Mouse (Mus musculus) stomach, embryonic 15.5 days (tissue): ENCODE results near the gene Szt2. TPM values are rescaled to one million over a fixed set of nuclear protein-coding genes. Genes with fewer than 3 reads are reported as not detected.

Experiments
- ATAC-seq: fragments of 200-750 bp; cut with Nextera tagmentation; 2 replicates; pipeline ENCODE4 v1.8.0; 2017; ENCODE audit warnings: low read depth, moderate number of reproducible peaks, moderate TSS enrichment; ENCODE audit not compliant: insufficient read depth, low FRiP score
- H3K27ac ChIP-seq: fragments of 300-500 bp; sonication (generic); 2 replicates; pipeline ENCODE4 v1.5.1; 2015; ENCODE audit warnings: mild to moderate bottlenecking, inconsistent platforms
- H3K27me3 ChIP-seq: fragments of 300-500 bp; sonication (generic); replicated peaks from 2 replicates; pipeline ENCODE4 v1.6.1; 2015; ENCODE audit warnings: inconsistent platforms
- H3K36me3 ChIP-seq: fragments of 300-500 bp; sonication (generic); 2 replicates; pipeline ENCODE4 v1.6.1; 2015; ENCODE audit warnings: inconsistent platforms
- H3K4me1 ChIP-seq: fragments of 300-500 bp; sonication (generic); 2 replicates; pipeline ENCODE4 v1.6.1; 2015; ENCODE audit warnings: inconsistent platforms
- H3K4me2 ChIP-seq: fragments of 300-500 bp; sonication (generic); 2 replicates; pipeline ENCODE4 v1.6.1; 2015; ENCODE audit warnings: mild to moderate bottlenecking, inconsistent platforms
- H3K4me3 ChIP-seq: fragments of 300-500 bp; sonication (generic); replicated peaks from 2 replicates; pipeline ENCODE4 v1.5.1; 2015; ENCODE audit warnings: inconsistent platforms
- H3K9ac ChIP-seq: fragments of 300-500 bp; sonication (generic); 2 replicates; pipeline ENCODE4 v1.6.1; 2015; ENCODE audit warnings: inconsistent platforms
- H3K9me3 ChIP-seq: fragments of 300-500 bp; sonication (generic); 2 replicates; pipeline ENCODE4 v1.6.1; 2016; ENCODE audit warnings: inconsistent platforms
- WGBS: fragments of 180-500 bp; shearing (Covaris S2); methylation state at CpG from one replicate; pipeline ENCODE4 v1.1.7; 2015; 5-methylcytosine and 5-hydroxymethylcytosine counted together
- polyA plus RNA-seq: library from polyadenylated mRNA; unstranded; fragments of >200 nt; fragmentation: Nextera tagmentation; extraction: Ambion mirVana; gene quantifications from 2 replicates; pipeline ENCODE4 v1.2.1, GENCODE M21; 2015

Gene Szt2
- polyA plus RNA-seq, 1 experiment from 2014 or later: 4.8 TPM

DNA sequence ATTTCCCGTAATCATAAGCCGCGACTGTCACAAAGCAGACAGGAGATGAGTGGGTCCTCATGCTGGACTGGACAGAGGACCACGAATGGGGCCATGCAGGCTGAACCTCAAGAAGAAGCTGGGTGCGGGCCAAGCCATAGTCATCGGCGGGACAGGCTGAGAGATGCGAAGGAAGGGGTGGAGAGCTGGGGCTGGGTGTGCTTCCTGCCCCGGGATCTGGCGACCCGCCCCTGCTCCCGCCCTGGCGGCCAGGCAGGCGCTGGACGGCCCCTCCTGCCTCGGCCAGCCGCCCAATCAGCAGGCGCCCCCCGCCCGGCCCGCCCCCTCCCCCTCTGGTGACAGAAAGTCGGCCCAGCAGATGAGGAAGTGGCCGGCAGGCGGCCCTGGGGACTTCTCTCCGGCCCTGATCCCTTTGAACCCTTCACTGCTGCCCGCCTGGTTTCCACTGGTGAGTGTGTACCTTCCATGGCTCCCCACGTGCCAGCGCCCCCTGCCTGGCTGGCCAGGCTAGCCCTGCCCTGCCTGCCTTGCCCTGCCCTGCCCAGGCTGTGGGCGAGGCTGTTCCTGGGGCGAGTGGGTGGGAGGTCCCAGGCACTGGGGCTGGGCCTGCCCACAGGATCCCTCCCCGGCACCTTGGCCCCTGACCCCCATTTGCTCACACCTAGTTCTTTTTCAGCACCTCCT is 18.8 kb upstream of the Szt2 start, which contains the start of gene Elovl1:
Gene Elovl1, plus strand, starts transcription at position 326 of the 684 bp plus-strand sequence.
- Histone ChIP-seq H3K9ac (peak within 1 kb of the TSS; percentile 61), H3K9me3 (no peaks in the 10 kb centered on the region), H3K4me2 (peak within 1 kb of the TSS; percentile 86), H3K36me3 (peaks cover 15% of the 10 kb centered on the region), H3K4me1 (peaks cover 25% of the 10 kb centered on the region), H3K27ac (peak within 1 kb of the TSS; percentile 90), H3K4me3 (peak within 1 kb of the TSS; percentile 85), H3K27me3 (no peaks in the 10 kb centered on the region)
- 2% methylated on average over 20 of the region's 31 CpGs for WGBS
- ATAC-seq: peak; percentile 96

DNA sequence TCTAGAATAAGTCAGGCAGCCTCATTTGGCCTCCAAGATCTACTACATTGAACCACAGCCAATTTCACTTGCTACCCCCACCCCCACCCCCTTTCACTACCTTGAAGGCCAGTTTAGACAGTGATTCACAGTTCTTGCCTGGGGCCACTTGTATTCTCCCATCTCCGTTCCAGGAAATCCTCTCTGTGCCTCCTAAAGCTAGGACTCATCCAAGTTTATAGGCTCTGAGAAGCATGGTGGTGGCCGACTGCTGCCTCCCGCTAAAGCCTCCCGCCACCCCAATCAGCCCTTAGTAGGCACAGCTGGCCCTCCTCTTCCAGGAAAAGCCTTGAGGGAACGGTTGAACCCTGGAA is 18.3 kb upstream of the Szt2 start:
- peak overlapping the region; percentile 85 for H3K4me3 ChIP-seq
- no peaks in the 10 kb centered on the region for H3K9me3 ChIP-seq
- peak overlapping the region; percentile 61 for H3K9ac ChIP-seq
- peak overlapping the region; percentile 90 for H3K27ac ChIP-seq
- peak overlapping the region; percentile 86 for H3K4me2 ChIP-seq
- peaks cover 25% of the 10 kb centered on the region for H3K4me1 ChIP-seq
- H3K36me3 ChIP-seq: peaks cover 10% of the 10 kb centered on the region
- under 1% methylated on average over 5 of the region's 5 CpGs for WGBS
- no peak; the same call in 1 of the 2 replicates for ATAC-seq
- no peaks in the 10 kb centered on the region for H3K27me3 ChIP-seq

DNA sequence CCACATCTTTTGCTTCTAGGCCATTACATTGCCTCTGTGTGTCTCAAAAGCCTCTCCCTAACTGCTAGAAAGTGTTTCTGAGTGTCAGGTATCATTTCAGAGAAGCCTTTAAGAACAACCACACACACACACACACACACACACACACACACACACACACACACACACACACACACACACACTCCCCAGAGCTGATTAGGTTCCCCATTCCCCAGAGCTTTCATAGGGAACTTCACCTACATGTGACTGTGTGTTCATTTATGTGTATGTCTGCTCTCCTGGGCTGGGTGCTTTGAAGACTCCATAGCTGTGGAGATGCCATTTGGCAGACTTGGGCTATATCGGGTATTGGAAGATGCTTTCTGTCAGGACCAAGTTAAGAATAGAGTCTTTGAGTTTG is 16.3 kb upstream of the Szt2 start:
- Histone ChIP-seq H3K4me2 (no peak overlapping the region), H3K9me3 (no peaks in the 10 kb centered on the region), H3K4me3 (no peak overlapping the region), H3K9ac (no peak overlapping the region), H3K27me3 (no peaks in the 10 kb centered on the region), H3K4me1 (peaks cover 23% of the 10 kb centered on the region), H3K27ac (no peak overlapping the region), H3K36me3 (peaks cover 11% of the 10 kb centered on the region)
- ATAC-seq: no peak
- 93% methylated on average over 1 of the region's 1 CpGs for WGBS

DNA sequence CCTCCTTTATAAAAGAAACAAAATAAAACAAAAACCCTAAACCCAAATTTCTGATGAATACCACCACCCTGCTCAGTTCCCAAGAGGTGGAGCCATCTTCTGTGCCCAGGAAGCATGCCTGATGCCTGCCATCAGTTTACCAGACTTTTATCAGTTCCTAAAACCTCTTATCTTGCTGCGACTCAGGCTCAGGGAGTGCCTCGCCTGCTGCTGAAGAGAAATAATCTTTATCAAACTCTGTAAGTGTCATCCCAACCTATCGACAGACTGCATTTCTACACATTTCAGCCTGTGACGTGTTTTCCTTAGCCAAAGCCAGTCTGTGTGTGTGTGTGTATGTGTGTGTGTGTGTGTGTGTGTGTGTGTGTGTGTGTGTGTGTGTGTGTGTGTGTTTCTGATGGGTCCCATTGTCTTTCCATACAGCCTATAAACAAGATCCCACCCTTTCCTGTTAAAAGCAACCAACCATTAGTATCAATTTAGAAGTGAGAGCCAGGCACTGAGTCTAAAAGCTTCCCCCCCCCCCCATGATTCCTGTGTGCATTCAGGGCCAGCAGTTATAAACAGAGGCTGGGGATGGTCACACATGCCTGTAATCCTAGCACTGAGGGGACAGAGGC is 15.6 kb upstream of the Szt2 start:
- Histone ChIP-seq H3K36me3 (peaks cover 16% of the 10 kb centered on the region), H3K27me3 (no peaks in the 10 kb centered on the region), H3K9me3 (no peaks in the 10 kb centered on the region), H3K4me2 (no peak overlapping the region), H3K27ac (no peak overlapping the region), H3K9ac (no peak overlapping the region), H3K4me3 (no peak overlapping the region), H3K4me1 (peaks cover 17% of the 10 kb centered on the region)
- no peak; the same call in 1 of the 2 replicates for ATAC-seq
- WGBS: 71% methylated on average over 4 of the region's 4 CpGs

DNA sequence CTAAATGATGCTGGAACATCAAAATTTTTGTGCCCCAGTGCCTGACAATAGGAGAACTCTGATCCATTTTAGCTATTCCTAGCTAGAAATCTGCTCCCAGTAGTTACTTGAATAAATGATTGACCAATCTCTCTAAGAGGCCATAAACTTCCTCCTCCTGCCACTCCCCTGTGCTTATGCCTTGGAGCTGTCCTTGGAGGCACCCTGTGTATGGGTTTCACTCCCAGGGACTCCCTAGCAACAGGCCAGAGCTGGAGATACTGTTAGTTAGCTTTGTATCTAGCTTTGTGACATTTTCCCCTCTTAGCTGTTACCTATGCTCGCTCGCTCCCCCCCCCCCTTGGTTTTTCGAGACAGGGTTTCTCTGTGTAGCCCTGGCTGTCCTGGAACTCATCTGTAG is 12.3 kb upstream of the Szt2 start:
- no peak for ATAC-seq
- Histone ChIP-seq H3K36me3 (peaks cover 25% of the 10 kb centered on the region), H3K27ac (no peak overlapping the region), H3K9me3 (no peaks in the 10 kb centered on the region), H3K4me1 (no peaks in the 10 kb centered on the region), H3K4me2 (no peak overlapping the region), H3K27me3 (no peaks in the 10 kb centered on the region), H3K4me3 (no peak overlapping the region), H3K9ac (no peak overlapping the region)
- WGBS: 86% methylated on average over 3 of the region's 3 CpGs

DNA sequence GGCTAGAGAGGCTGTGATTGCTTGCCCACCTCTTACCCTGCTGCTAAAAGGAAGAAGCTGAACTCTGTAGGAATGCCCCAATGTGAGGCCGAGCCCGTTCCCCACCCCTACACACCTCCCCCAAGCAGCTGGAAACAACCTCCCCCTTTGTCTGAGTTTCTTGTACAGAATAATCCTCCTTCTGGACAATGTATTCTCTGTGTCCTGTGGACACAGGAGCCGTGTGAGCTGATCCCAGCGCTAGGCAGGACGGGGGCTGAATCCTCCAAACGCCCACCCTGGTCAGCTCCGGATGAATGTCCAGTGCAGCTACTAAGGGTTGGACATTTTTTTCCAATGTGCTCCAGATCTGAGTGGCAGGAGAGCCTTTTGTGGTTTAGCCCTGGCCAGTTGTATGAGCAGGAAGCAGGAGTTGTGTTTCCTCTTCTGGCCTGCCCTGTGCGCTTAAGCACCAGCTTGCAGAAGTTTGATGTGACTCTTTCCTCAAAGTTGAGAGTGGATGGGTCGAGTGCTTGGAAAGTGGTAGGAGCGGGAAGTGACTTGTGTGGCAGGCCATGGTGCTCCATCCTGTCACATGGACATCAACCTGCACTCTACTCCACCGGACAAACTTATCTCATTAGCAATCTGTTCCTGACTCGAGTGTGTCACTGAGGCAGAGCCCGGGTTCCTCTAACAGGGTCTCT is 8.2 kb upstream of the Szt2 start:
- Histone ChIP-seq H3K27ac (no peak overlapping the region), H3K36me3 (peaks cover 59% of the 10 kb centered on the region), H3K9ac (no peak overlapping the region), H3K4me1 (no peaks in the 10 kb centered on the region), H3K4me2 (no peak overlapping the region), H3K27me3 (no peaks in the 10 kb centered on the region), H3K9me3 (no peaks in the 10 kb centered on the region), H3K4me3 (no peak overlapping the region)
- WGBS: 86% methylated on average over 13 of the region's 13 CpGs
- ATAC-seq: no peak; the same call in 1 of the 2 replicates

DNA sequence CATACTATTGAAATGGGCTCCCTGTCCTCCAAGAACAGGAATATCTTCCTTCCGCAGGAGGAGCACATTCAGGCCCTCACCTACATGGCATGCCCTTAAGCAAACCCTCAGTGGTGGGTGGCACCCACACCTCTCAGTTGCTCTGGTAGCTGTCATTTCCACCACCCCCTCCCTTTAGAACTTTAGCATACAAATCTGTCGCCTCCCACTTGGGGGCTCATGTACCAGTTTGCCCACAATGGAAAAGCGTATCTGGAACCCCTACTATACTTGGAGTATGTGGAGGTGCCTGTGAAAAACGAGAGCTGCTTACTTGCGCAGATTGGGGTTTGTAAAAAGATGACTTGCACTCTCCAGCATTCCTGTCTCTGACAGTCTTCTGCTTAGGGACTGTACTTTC is 7.3 kb upstream of the Szt2 start:
- Histone ChIP-seq H3K27ac (no peak overlapping the region), H3K9me3 (no peaks in the 10 kb centered on the region), H3K9ac (no peak overlapping the region), H3K36me3 (peaks cover 61% of the 10 kb centered on the region), H3K27me3 (no peaks in the 10 kb centered on the region), H3K4me3 (no peak overlapping the region), H3K4me1 (no peaks in the 10 kb centered on the region), H3K4me2 (no peak overlapping the region)
- ATAC-seq: no peak
- WGBS: 89% methylated on average over 5 of the region's 5 CpGs

DNA sequence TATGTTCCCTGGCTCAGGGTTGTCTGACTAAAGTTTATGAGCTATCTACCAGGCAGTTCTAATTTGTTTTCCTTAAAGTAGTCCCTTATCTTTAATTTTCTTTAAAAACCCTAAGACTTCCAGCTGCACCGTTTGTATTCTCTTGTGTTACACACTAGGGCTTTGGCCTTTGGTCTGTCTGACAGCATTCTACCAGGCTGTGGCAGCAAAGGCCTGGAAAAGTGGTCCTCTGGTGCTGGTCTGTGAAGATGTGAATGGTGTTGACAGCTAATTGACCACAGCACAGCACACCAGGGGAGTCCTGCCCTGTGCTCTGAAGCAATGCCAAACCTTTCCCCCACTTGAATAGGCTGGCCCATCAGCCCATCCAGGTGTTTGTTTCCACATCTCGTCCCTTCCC is 6.7 kb upstream of the Szt2 start:
- ATAC-seq: no peak

DNA sequence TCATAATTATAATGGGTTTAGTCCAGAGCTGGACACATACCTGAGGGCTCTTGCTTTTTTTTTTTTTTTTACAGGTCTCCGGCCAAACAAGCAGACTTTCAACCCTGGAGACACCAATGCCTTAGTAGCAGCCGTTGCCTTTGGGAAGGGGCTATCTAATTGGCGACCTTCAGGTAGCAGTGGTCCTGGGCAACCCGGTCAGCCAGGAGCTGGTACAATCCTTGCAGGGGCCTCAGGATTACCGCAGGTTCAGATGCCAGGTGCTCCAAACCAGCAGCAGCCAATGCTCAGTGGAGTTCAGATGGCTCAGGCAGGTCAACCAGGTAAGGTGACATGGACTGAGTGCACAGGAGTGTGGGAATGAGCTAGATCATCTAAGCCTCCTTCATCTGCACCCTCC is 4.5 kb upstream of the Szt2 start:
- Histone ChIP-seq H3K9me3 (no peaks in the 10 kb centered on the region), H3K4me2 (no peak overlapping the region), H3K36me3 (peaks cover 47% of the 10 kb centered on the region), H3K4me3 (no peak overlapping the region), H3K27me3 (no peaks in the 10 kb centered on the region), H3K9ac (no peak overlapping the region), H3K27ac (no peak overlapping the region), H3K4me1 (peaks cover 7% of the 10 kb centered on the region; the same call in 1 of the 2 replicates)
- ATAC-seq: no peak
- 92% methylated on average over 5 of the region's 5 CpGs for WGBS

More for the DNA sequence above, 6.7 kb upstream of the Szt2 start:
- peaks cover 56% of the 10 kb centered on the region for H3K36me3 ChIP-seq
- 78% methylated on average over 2 of the region's 2 CpGs for WGBS
- H3K4me1 ChIP-seq: no peaks in the 10 kb centered on the region
- H3K9ac ChIP-seq: no peak overlapping the region
- no peak overlapping the region for H3K4me2 ChIP-seq
- no peaks in the 10 kb centered on the region for H3K27me3 ChIP-seq
- no peak overlapping the region for H3K4me3 ChIP-seq
- no peaks in the 10 kb centered on the region for H3K9me3 ChIP-seq
- H3K27ac ChIP-seq: no peak overlapping the region

DNA sequence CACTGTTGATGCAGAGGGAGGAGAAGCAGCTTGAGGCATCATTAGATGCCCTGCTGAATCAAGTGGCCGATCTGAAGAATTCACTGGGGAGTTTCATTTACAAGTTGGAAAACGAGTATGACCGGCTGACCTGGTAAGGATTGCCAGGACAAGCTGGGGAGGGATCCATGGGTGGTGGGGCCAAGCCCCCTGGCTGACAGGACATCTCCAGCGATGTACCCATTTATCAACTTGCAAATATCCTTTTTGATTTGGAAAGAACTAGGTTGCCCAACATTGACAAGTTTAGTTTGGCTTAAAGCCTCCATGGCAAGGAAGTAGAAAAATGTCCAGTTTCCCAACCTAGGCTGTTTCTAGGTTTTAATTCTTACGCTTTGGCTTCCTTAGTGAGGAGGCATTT is 1.8 kb upstream of the Szt2 start:
- no peak for ATAC-seq
- Histone ChIP-seq H3K36me3 (peaks cover 33% of the 10 kb centered on the region), H3K4me3 (no peak overlapping the region), H3K27me3 (no peaks in the 10 kb centered on the region), H3K4me1 (peaks cover 13% of the 10 kb centered on the region), H3K9me3 (no peaks in the 10 kb centered on the region), H3K27ac (no peak overlapping the region), H3K9ac (no peak overlapping the region), H3K4me2 (no peak overlapping the region)
- WGBS: 93% methylated on average over 5 of the region's 5 CpGs

DNA sequence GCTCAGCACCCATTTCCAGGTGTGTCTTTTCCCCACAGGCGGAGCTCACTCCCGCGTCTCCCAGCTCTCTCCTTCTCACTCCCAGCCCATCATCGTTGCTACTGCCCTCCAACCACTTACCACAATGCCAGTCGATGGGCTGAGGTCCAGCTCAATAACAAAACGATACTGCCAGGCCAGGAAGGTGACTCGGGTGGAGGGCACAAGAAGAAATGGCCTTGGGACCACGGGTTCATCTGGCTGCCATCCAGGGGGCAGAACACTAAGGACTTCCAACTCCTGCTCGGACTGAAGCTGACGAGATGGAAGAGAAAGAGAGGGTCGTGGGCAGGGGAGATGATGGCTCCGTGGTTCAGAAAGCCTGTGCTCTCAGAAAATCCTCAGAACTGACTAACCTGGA is 6.4 kb downstream of the Szt2 start:
- Histone ChIP-seq H3K4me1 (no peaks in the 10 kb centered on the region), H3K4me2 (no peak overlapping the region), H3K27me3 (no peaks in the 10 kb centered on the region), H3K27ac (no peak overlapping the region), H3K9me3 (no peaks in the 10 kb centered on the region), H3K36me3 (peaks cover 28% of the 10 kb centered on the region), H3K9ac (no peak overlapping the region), H3K4me3 (no peak overlapping the region)
- 92% methylated on average over 12 of the region's 12 CpGs for WGBS
- no peak for ATAC-seq

DNA sequence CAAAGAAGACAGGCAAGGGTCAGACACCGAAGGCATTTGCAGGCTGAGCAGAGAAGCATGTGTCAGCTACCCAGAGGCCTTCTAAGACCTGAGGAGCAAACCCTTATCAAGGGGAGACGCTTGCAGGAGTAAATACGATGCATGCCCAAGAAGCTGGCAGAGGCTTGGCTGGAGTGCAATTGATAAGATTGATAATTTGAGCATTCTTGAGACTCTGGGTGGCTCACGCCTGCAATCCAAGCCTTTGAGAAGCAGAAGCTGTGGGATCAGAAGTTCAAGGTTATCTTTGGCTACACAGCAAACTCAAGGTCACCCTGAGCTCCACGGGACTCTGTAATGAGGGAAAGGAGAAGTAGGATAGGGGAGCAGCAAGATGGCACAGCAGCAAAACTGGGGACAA is 7.2 kb downstream of the Szt2 start:
- WGBS: 83% methylated on average over 5 of the region's 5 CpGs

More for the DNA sequence above, 7.2 kb downstream of the Szt2 start:
- H3K4me1 ChIP-seq: no peaks in the 10 kb centered on the region
- H3K27ac ChIP-seq: no peak overlapping the region
- no peaks in the 10 kb centered on the region for H3K27me3 ChIP-seq
- no peak overlapping the region for H3K4me3 ChIP-seq
- H3K9ac ChIP-seq: no peak overlapping the region
- no peaks in the 10 kb centered on the region for H3K9me3 ChIP-seq
- no peak overlapping the region for H3K4me2 ChIP-seq
- ATAC-seq: no peak
- peaks cover 28% of the 10 kb centered on the region for H3K36me3 ChIP-seq
